Mouse (Mus musculus) midbrain, postnatal 0 days (tissue): ENCODE measurements around the gene Pde9a. TPM values are rescaled to one million over a fixed set of nuclear protein-coding genes. Genes with fewer than 3 reads are reported as not detected.
A peak's percentile ranks its signal among the peaks of the same experiment; 100 is the strongest.

ENCODE experiments used
- ATAC-seq: fragments of 200-750 bp; cut with Nextera tagmentation; 2 replicates; pipeline ENCODE4 v1.8.0; 2017; ENCODE audit warnings: moderate number of reproducible peaks, mild to moderate bottlenecking, moderate TSS enrichment, moderate library complexity; ENCODE audit not compliant: low FRiP score
- DNase-seq: peaks from one replicate; pipeline ENCODE4 v3.0.0-alpha.2; 2015; ENCODE audit warnings: low spot score
- H3K27ac ChIP-seq: fragments of 300-500 bp; sonication (generic); 2 replicates; pipeline ENCODE4 v1.5.1; 2014; ENCODE audit warnings: low read depth, mild to moderate bottlenecking, low read length, mixed read lengths
- H3K27me3 ChIP-seq: fragments of 300-500 bp; sonication (generic); 2 replicates; pipeline ENCODE4 v1.6.1; 2014; ENCODE audit warnings: low read length, control low read depth, mixed read lengths; ENCODE audit not compliant: insufficient read depth
- H3K36me3 ChIP-seq: fragments of 300-500 bp; sonication (generic); 2 replicates; pipeline ENCODE4 v1.6.1; 2014; ENCODE audit warnings: low read length, control low read depth, mixed read lengths; ENCODE audit not compliant: insufficient read depth
- H3K4me1 ChIP-seq: fragments of 300-500 bp; sonication (generic); 2 replicates; pipeline ENCODE4 v1.6.1; 2014; ENCODE audit warnings: mild to moderate bottlenecking, control low read depth, antibody characterized with exemption, low read length, mixed read lengths; ENCODE audit not compliant: insufficient read depth
- H3K4me2 ChIP-seq: fragments of 300-500 bp; sonication (generic); 2 replicates; pipeline ENCODE4 v1.6.1; 2014; ENCODE audit warnings: low read depth, mild to moderate bottlenecking, low read length, mixed read lengths; ENCODE audit not compliant: poor library complexity, severe bottlenecking
- H3K4me3 ChIP-seq: fragments of 300-500 bp; sonication (generic); 2 replicates; pipeline ENCODE4 v1.5.1; 2014; ENCODE audit warnings: low read depth, mild to moderate bottlenecking, low read length, moderate library complexity
- H3K9ac ChIP-seq: fragments of 300-500 bp; sonication (generic); replicated peaks from 2 replicates; pipeline ENCODE4 v1.6.1; 2014; ENCODE audit warnings: mild to moderate bottlenecking, low read length, moderate library complexity, mixed read lengths; ENCODE audit not compliant: poor library complexity, severe bottlenecking
- H3K9me3 ChIP-seq: fragments of 300-500 bp; sonication (generic); 2 replicates; pipeline ENCODE4 v1.6.1; 2016; ENCODE audit warnings: low read length, control low read depth
- CTCF ChIP-seq: IDR thresholded peaks from 2 replicates; pipeline ENCODE4 v1.5.1; 2016; ENCODE audit warnings: antibody characterized with exemption, mild to moderate bottlenecking
- WGBS: fragments of 180-500 bp; shearing (Covaris S2); extraction: QIAGEN DNeasy Blood & Tissue Kit; methylation state at CpG from one replicate; pipeline ENCODE4 v1.1.7; 2014; 5-methylcytosine and 5-hydroxymethylcytosine counted together
- polyA plus RNA-seq: library from polyadenylated mRNA; unstranded; fragments of >200 nt; fragmentation: Nextera tagmentation; extraction: Ambion mirVana; gene quantifications from 2 replicates; pipeline ENCODE4 v1.2.1, GENCODE M21; 2015
- total RNA-seq: library from RNA; depleted of rRNA; stranded (reverse); fragments of >200 nt; gene quantifications from 2 replicates; pipeline ENCODE4 v1.2.3, GENCODE M21; 2014

The Pde9a gene
- total and polyA plus RNA-seq, 2 experiments from 2014 or later = 32.2 to 40.2 TPM

GRCm38 (mm10) chr17:31470766-31471418 lies 84.9 kb downstream of the Pde9a start:
- Histone ChIP-seq H3K4me2 (no peak overlapping the region), H3K4me1 (no peaks in the 10 kb centered on the region), H3K4me3 (no peak overlapping the region), H3K9ac (no peak overlapping the region), H3K27me3 (no peaks in the 10 kb centered on the region), H3K27ac (no peak overlapping the region), H3K9me3 (no peaks in the 10 kb centered on the region), H3K36me3 (peaks cover 44% of the 10 kb centered on the region)
- peak; percentile 63; the same call in 1 of the 2 replicates for ATAC-seq
- no peak for TF ChIP-seq CTCF
- WGBS = 49% methylated on average over 5 of the region's 5 CpGs
- DNase-seq = peak; percentile 74

DNA sequence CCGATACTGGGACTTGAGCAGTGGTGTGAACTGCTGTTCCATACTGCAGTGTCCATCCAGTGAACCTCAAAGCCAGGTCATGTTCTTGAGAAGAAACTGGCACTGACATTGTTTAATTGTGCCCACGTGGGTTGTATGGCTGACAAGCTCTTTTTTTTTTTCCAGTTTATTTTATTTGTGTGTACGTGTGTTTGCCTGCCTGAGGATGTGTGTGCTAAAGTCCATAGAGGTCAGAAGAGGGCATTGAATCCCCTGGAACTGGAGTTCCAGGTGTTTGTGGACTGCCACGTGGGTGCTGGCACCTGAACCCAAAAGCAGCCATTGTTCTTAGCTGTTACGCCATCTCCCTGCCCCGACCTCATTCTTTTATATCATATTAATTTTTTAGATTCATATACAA lies 88.4 kb downstream of the Pde9a start:
- DNase-seq (no peak), ATAC-seq (no peak)
- WGBS = 82% methylated on average over 6 of the region's 6 CpGs
- Histone ChIP-seq H3K27me3 (no peaks in the 10 kb centered on the region), H3K9ac (no peak overlapping the region), H3K4me1 (no peaks in the 10 kb centered on the region), H3K9me3 (no peaks in the 10 kb centered on the region), H3K4me3 (no peak overlapping the region), H3K27ac (no peak overlapping the region), H3K36me3 (peaks cover 28% of the 10 kb centered on the region), H3K4me2 (no peak overlapping the region)
- TF ChIP-seq CTCF = no peak

- Histone ChIP-seq H3K9me3 (no peaks in the 10 kb centered on the region), H3K9ac (no peak overlapping the region), H3K27me3 (no peaks in the 10 kb centered on the region), H3K4me3 (no peak overlapping the region), H3K36me3 (0 out of 2 replicates have a peak, but pooled peaks cover 4% of the 10 kb centered on the region), H3K4me2 (no peak overlapping the region), H3K27ac (no peak overlapping the region), H3K4me1 (no peaks in the 10 kb centered on the region)
- TF ChIP-seq CTCF = no peak
- DNase-seq = no peak
- 82% methylated on average over 7 of the region's 7 CpGs for WGBS
- no peak for ATAC-seq
Measured at GRCm38 (mm10) chr17:31478606-31479005, 92.6 kb downstream of the Pde9a start.

DNA sequence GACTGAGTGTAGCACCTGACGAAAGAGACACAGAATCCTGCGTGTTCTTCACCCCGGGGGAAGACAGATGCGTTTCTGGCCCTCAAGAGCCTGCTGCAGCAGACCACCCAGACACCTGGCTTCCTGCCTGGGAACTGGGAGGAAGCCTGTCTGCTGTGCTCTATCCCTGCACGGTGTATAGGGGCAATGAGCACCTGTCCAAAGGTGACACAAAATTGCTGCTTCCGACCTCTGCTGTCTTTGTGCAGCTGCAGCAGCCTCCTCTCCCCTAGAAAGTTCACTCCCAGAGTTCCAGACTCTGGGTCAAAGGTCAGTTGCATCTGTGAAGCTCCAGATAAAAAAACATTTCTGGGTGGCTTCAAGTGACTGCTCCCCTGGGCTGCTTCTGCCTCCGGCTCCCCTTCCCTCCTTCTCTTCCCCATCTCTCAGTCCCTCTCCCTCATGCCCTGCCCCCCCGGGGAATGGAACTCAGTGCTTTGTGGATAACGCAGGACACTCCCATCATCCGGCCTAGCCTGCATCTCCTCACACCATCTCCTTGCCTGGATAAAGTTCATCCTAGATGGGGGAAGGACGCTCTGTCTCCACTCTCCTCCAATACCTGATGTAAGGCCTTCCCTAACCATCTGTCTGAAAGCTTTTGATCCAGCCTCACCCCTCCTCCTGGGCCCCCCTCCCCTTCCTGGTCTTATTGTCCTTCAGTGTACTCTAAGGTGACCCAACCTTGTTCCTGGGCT lies 93.3 kb downstream of the Pde9a start:
- 64% methylated on average over 11 of the region's 11 CpGs for WGBS
- ATAC-seq = no peak
- no peak overlapping the region for H3K4me2 ChIP-seq
- no peaks in the 10 kb centered on the region for H3K4me1 ChIP-seq
- TF ChIP-seq CTCF = no peak
- DNase-seq = no peak
- H3K9me3 ChIP-seq = no peaks in the 10 kb centered on the region
- H3K4me3 ChIP-seq = no peak overlapping the region
- 0 out of 2 replicates have a peak, but pooled peaks cover 4% of the 10 kb centered on the region for H3K36me3 ChIP-seq
- H3K27ac ChIP-seq = no peak overlapping the region
- no peak overlapping the region for H3K9ac ChIP-seq
- no peaks in the 10 kb centered on the region for H3K27me3 ChIP-seq

GRCm38 (mm10) chr17:31486616-31487198 lies 100.7 kb downstream of the Pde9a start:
- Histone ChIP-seq H3K27ac (peak overlapping the region; percentile 26), H3K9ac (0 out of 2 replicates have a peak overlapping the region, but pooled peaks have one; percentile 8), H3K27me3 (no peaks in the 10 kb centered on the region), H3K36me3 (no peaks in the 10 kb centered on the region), H3K4me2 (no peak overlapping the region), H3K4me1 (peaks cover 4% of the 10 kb centered on the region), H3K9me3 (no peaks in the 10 kb centered on the region), H3K4me3 (no peak overlapping the region)
- TF ChIP-seq CTCF = no peak
- DNase-seq = peak; percentile 53
- WGBS = 54% methylated on average over 10 of the region's 10 CpGs
- 0 out of 2 replicates have a peak, but pooled peaks have one; percentile 20 for ATAC-seq
